Mouse (Mus musculus): ENCODE measurements at regions not wholly inside any gene's neighbourhood (a gene's known extent, or its start where the extent isn't known, plus 50 kb on each side); places are given as distances from the start of the nearest gene placed in this dataset. TPM values are rescaled to one million over a fixed set of nuclear protein-coding genes. Genes with fewer than 3 reads are reported as not detected.

DNA sequence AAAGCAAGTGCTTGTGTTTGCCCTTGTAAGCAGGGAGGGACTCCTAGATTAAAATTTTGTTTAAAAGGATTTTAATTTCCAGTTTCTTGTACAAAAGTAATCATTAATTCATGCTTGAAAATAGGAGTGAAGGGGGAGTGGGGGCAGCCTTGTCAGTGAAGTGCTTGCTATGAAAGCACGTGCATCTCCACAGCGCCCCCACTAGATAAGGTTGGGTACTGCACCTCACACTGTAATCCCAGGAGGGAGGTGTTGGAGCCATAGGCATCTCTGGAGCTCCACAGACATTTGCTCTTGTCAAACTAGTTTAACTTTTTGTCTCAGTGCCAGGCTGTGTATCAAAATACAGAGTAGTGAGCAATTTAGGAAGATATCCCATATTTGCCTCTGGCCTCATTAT is 62.7 kb upstream of the Api5 start:
- Histone ChIP-seq H3K36me3 (ENCODE audit: control insufficient read depth, insufficient read depth, low read length) (no peaks in the 10 kb centered on the region), H3K27me3 (replicated peaks; ENCODE audit: control insufficient read depth, insufficient read depth, low read length) (no peaks in the 10 kb centered on the region), H3K9ac (ENCODE audit: low read depth, low read length) (no peak overlapping the region), H3K4me2 (ENCODE audit: low read depth, low read length) (no peak overlapping the region), H3K9me3 (ENCODE audit: control insufficient read depth, low read length) (no peaks in the 10 kb centered on the region), H3K4me3 (ENCODE audit: low read depth, low read length) (no peak overlapping the region), H3K27ac (replicated peaks; ENCODE audit: low read depth, low read length) (no peak overlapping the region), H3K4me1 (ENCODE audit: control insufficient read depth, insufficient read depth, low read length) (no peaks in the 10 kb centered on the region)
- WGBS = 36% methylated on average over 2 of the region's 2 CpGs
- ATAC-seq (ENCODE audit: low read depth) = no peak
- DNase-seq (ENCODE audit: low spot score) = no peak

DNA sequence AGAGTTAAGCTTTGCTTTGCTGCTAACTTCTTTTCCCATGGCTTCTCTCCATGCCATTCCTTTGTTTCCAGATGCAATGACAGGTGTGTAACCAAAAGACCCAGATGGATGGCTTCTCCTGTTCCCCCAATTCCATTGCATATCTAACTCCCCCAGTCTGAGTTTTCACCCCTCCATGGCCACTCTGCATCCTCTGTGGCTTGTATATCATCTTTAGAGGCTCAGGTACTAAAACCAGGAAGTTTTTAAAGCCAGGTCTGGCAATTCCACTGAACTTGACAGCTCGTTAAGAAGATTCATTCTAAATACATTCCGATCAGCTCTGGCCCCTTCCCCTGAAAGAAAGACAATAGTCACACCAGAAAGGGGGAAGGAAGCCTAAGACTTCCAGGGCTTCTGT is 60.6 kb upstream of the Api5 start:
- ATAC-seq (ENCODE audit: low read depth) (no peak), DNase-seq (ENCODE audit: low spot score) (no peak)
- 65% methylated on average over 2 of the region's 2 CpGs for WGBS
- Histone ChIP-seq H3K4me2 (ENCODE audit: low read depth, low read length) (no peak overlapping the region), H3K27ac (replicated peaks; ENCODE audit: low read depth, low read length) (no peak overlapping the region), H3K9me3 (ENCODE audit: control insufficient read depth, low read length) (no peaks in the 10 kb centered on the region), H3K4me1 (ENCODE audit: control insufficient read depth, insufficient read depth, low read length) (no peaks in the 10 kb centered on the region), H3K4me3 (ENCODE audit: low read depth, low read length) (no peak overlapping the region), H3K36me3 (ENCODE audit: control insufficient read depth, insufficient read depth, low read length) (no peaks in the 10 kb centered on the region), H3K27me3 (replicated peaks; ENCODE audit: control insufficient read depth, insufficient read depth, low read length) (no peaks in the 10 kb centered on the region), H3K9ac (ENCODE audit: low read depth, low read length) (no peak overlapping the region)

Small RNAs in the stretch of these regions (microRNA-seq; reads per million reads assigned to microRNA genes)
- not detected for gene Gm44461 (ENCODE audit: borderline number of aligned reads)

Measured in embryonic facial prominence, embryonic 14.5 days (tissue).